Mouse (Mus musculus) midbrain, postnatal 0 days (tissue): ENCODE measurements around the gene Zfp296. TPM values are rescaled to one million over a fixed set of nuclear protein-coding genes. Genes with fewer than 3 reads are reported as not detected.

Source experiments
- ATAC-seq: fragments of 200-750 bp; cut with Nextera tagmentation; 2 replicates; pipeline ENCODE4 v1.8.0; 2017; ENCODE audit warnings: moderate number of reproducible peaks, mild to moderate bottlenecking, moderate TSS enrichment, moderate library complexity; ENCODE audit not compliant: low FRiP score
- DNase-seq: peaks from one replicate; pipeline ENCODE4 v3.0.0-alpha.2; 2015; ENCODE audit warnings: low spot score
- H3K27ac ChIP-seq: fragments of 300-500 bp; sonication (generic); 2 replicates; pipeline ENCODE4 v1.5.1; 2014; ENCODE audit warnings: low read depth, mild to moderate bottlenecking, low read length, mixed read lengths
- H3K27me3 ChIP-seq: fragments of 300-500 bp; sonication (generic); 2 replicates; pipeline ENCODE4 v1.6.1; 2014; ENCODE audit warnings: low read length, control low read depth, mixed read lengths; ENCODE audit not compliant: insufficient read depth
- H3K36me3 ChIP-seq: fragments of 300-500 bp; sonication (generic); 2 replicates; pipeline ENCODE4 v1.6.1; 2014; ENCODE audit warnings: low read length, control low read depth, mixed read lengths; ENCODE audit not compliant: insufficient read depth
- H3K4me1 ChIP-seq: fragments of 300-500 bp; sonication (generic); 2 replicates; pipeline ENCODE4 v1.6.1; 2014; ENCODE audit warnings: mild to moderate bottlenecking, control low read depth, antibody characterized with exemption, low read length, mixed read lengths; ENCODE audit not compliant: insufficient read depth
- H3K4me2 ChIP-seq: fragments of 300-500 bp; sonication (generic); 2 replicates; pipeline ENCODE4 v1.6.1; 2014; ENCODE audit warnings: low read depth, mild to moderate bottlenecking, low read length, mixed read lengths; ENCODE audit not compliant: poor library complexity, severe bottlenecking
- H3K4me3 ChIP-seq: fragments of 300-500 bp; sonication (generic); 2 replicates; pipeline ENCODE4 v1.5.1; 2014; ENCODE audit warnings: low read depth, mild to moderate bottlenecking, low read length, moderate library complexity
- H3K9ac ChIP-seq: fragments of 300-500 bp; sonication (generic); replicated peaks from 2 replicates; pipeline ENCODE4 v1.6.1; 2014; ENCODE audit warnings: mild to moderate bottlenecking, low read length, moderate library complexity, mixed read lengths; ENCODE audit not compliant: poor library complexity, severe bottlenecking
- H3K9me3 ChIP-seq: fragments of 300-500 bp; sonication (generic); 2 replicates; pipeline ENCODE4 v1.6.1; 2016; ENCODE audit warnings: low read length, control low read depth
- CTCF ChIP-seq: IDR thresholded peaks from 2 replicates; pipeline ENCODE4 v1.5.1; 2016; ENCODE audit warnings: antibody characterized with exemption, mild to moderate bottlenecking
- WGBS: fragments of 180-500 bp; shearing (Covaris S2); extraction: QIAGEN DNeasy Blood & Tissue Kit; methylation state at CpG from one replicate; pipeline ENCODE4 v1.1.7; 2014; 5-methylcytosine and 5-hydroxymethylcytosine counted together
- polyA plus RNA-seq: library from polyadenylated mRNA; unstranded; fragments of >200 nt; fragmentation: Nextera tagmentation; extraction: Ambion mirVana; gene quantifications from 2 replicates; pipeline ENCODE4 v1.2.1, GENCODE M21; 2015
- total RNA-seq: library from RNA; depleted of rRNA; stranded (reverse); fragments of >200 nt; gene quantifications from 2 replicates; pipeline ENCODE4 v1.2.3, GENCODE M21; 2014

The Zfp296 gene
- total and polyA plus RNA-seq, 2 experiments from 2014 or later, result 1.2 TPM; not detected in 1

DNA sequence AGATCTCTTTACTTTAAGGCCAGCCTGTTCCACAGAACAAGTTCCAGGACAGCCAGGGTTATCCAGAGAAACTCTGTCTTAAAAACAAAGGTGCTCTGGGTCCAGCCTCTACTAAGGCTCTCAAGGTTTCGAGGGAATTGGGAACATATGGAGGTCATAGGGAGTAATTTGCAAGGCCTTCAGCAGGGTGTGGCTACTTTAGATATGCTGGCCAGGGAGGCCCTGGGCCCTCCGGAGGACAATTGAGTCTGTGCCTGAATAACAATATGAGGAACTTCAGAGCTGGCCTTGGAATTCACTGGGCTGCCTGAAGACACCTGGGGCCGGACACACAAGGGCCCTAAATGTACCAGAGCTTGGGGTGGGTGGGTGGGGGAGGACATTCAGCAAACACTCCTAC lies 1.5 kb upstream of the Zfp296 start:
- Histone ChIP-seq H3K36me3 (peaks cover 11% of the 10 kb centered on the region; the same call in 1 of the 2 replicates), H3K9ac (no peak overlapping the region), H3K9me3 (no peaks in the 10 kb centered on the region), H3K27me3 (peaks cover 31% of the 10 kb centered on the region), H3K27ac (no peak overlapping the region), H3K4me2 (no peak overlapping the region), H3K4me1 (peaks cover 12% of the 10 kb centered on the region), H3K4me3 (no peak overlapping the region)
- TF ChIP-seq CTCF, result no peak
- DNase-seq (no peak), ATAC-seq (no peak)
- WGBS, result 59% methylated on average over 3 of the region's 3 CpGs

- no peak overlapping the region for H3K27ac ChIP-seq
- H3K27me3 ChIP-seq, result peaks cover 31% of the 10 kb centered on the region
- no peak for ATAC-seq
- WGBS, result 27% methylated on average over 10 of the region's 10 CpGs
- H3K9ac ChIP-seq, result no peak overlapping the region
- no peak for TF ChIP-seq CTCF
- no peaks in the 10 kb centered on the region for H3K9me3 ChIP-seq
- H3K4me3 ChIP-seq, result peak overlapping the region; percentile 32; the same call in 1 of the 2 replicates
- no peak overlapping the region for H3K4me2 ChIP-seq
- DNase-seq, result no peak
- peaks cover 7% of the 10 kb centered on the region; the same call in 1 of the 2 replicates for H3K4me1 ChIP-seq
- peaks cover 27% of the 10 kb centered on the region for H3K36me3 ChIP-seq
Measured at GRCm38 (mm10) chr7:19577877-19578414, 859 bp downstream of the Zfp296 start.

DNA sequence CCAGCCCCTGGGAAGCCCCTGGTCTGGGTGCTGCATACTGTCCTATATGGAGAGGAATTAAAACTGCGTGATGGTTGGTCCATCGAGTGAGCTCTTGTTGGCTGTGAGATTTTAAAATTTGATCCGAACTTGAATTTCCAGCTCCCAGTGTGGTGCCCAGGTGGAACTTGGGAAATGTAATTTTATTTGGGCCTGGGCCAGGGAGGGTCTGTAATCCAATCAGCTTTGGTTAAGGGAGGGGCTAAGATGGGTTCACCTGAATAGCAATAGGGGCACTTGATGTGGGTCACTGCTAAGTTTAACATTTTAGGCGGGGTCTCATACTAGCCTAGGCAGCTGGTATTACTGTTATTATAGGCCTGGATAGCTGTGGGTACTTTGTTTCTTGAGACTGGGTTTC lies 1.3 kb downstream of the Zfp296 start:
- H3K27me3 ChIP-seq, result peaks cover 31% of the 10 kb centered on the region
- H3K4me1 ChIP-seq, result peaks cover 7% of the 10 kb centered on the region; the same call in 1 of the 2 replicates
- no peak overlapping the region for H3K4me3 ChIP-seq
- H3K9me3 ChIP-seq, result no peaks in the 10 kb centered on the region
- WGBS, result 67% methylated on average over 4 of the region's 4 CpGs
- peaks cover 30% of the 10 kb centered on the region for H3K36me3 ChIP-seq
- H3K27ac ChIP-seq, result no peak overlapping the region
- no peak overlapping the region for H3K9ac ChIP-seq
- H3K4me2 ChIP-seq, result no peak overlapping the region
- TF ChIP-seq CTCF, result no peak
- no peak for ATAC-seq
- DNase-seq, result no peak

DNA sequence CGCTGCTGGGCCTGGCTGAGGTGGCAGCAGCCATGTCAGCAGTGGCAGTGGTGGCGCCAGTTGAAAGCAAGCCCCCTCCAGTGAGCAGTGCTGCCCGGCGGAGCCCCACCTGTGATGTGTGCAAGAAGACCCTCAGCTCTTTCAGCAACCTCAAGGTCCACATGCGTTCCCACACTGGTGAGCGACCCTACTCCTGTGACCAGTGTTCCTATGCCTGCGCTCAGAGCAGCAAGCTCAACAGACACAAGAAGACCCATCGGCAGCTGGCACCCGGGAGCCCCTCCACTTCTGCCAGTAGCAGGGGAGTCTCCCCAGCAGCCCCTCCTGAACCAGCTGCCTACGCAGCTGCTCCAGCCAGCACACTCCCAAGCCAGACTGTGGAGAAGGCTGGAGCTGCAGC lies 2.7 kb downstream of the Zfp296 start:
- no peak overlapping the region for H3K27ac ChIP-seq
- H3K4me3 ChIP-seq, result no peak overlapping the region
- ATAC-seq, result no peak
- H3K9ac ChIP-seq, result no peak overlapping the region
- H3K27me3 ChIP-seq, result peaks cover 31% of the 10 kb centered on the region
- peaks cover 43% of the 10 kb centered on the region for H3K36me3 ChIP-seq
- peaks cover 7% of the 10 kb centered on the region; the same call in 1 of the 2 replicates for H3K4me1 ChIP-seq
- H3K4me2 ChIP-seq, result no peak overlapping the region
- no peaks in the 10 kb centered on the region for H3K9me3 ChIP-seq
- 86% methylated on average over 10 of the region's 10 CpGs for WGBS
- no peak for DNase-seq
- no peak for TF ChIP-seq CTCF

- no peak overlapping the region for H3K9ac ChIP-seq
- no peak overlapping the region for H3K27ac ChIP-seq
- DNase-seq (no peak), ATAC-seq (no peak)
- no peak overlapping the region for H3K4me2 ChIP-seq
- no peak for TF ChIP-seq CTCF
- no peak overlapping the region for H3K4me3 ChIP-seq
- H3K4me1 ChIP-seq, result peaks cover 7% of the 10 kb centered on the region; the same call in 1 of the 2 replicates
- peaks cover 50% of the 10 kb centered on the region for H3K36me3 ChIP-seq
- 87% methylated on average over 8 of the region's 8 CpGs for WGBS
- no peaks in the 10 kb centered on the region for H3K9me3 ChIP-seq
- peaks cover 31% of the 10 kb centered on the region for H3K27me3 ChIP-seq
Measured at GRCm38 (mm10) chr7:19580634-19581033, 3.5 kb downstream of the Zfp296 start.

DNA sequence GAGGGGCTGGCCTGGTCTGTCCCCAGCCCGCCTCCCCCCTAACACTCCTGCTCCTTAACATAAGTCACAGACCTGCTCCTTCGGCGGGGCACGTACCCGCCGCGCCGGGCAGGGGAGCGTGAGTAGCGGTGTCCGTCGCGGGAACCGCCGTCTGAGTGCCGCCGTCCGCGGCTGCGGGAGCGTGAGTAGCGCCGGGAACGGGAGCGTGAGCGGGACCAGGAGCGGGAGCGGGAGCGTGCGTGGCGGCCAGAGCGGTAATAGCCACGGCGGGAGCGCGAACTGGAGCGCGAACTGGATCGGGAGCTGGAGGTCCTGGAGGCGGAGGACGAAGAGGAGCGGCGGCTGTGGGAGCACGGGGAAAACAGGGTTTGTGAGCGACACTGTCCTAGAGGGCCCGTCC lies 9.2 kb downstream of the Zfp296 start:
- whole genome bisulfite sequencing, result 85% methylated on average over 46 of the region's 46 CpGs
- no peaks in the 10 kb centered on the region for H3K9me3 ChIP-seq
- DNase-seq (no peak), ATAC-seq (no peak)
- H3K4me3 ChIP-seq, result no peak overlapping the region
- H3K4me2 ChIP-seq, result no peak overlapping the region
- H3K9ac ChIP-seq, result no peak overlapping the region
- H3K4me1 ChIP-seq, result no peaks in the 10 kb centered on the region
- peaks cover 81% of the 10 kb centered on the region for H3K36me3 ChIP-seq
- H3K27me3 ChIP-seq, result no peaks in the 10 kb centered on the region
- no peak overlapping the region for H3K27ac ChIP-seq
- no peak for TF ChIP-seq CTCF
